Mouse (Mus musculus) kidney, adult 8-10 months (tissue): ENCODE results near the gene Phyhd1.

ENCODE experiments used
- DNase-seq, 2 experiments: peaks; one replicate each; pipeline ENCODE4 v3.0.0; 2022

Gene Phyhd1

GRCm38 (mm10) chr2:30285416-30286181 is 19.6 kb downstream of the Phyhd1 start:
- DNase-seq, result peak in 1 of 2 experiments; percentile 14

DNA sequence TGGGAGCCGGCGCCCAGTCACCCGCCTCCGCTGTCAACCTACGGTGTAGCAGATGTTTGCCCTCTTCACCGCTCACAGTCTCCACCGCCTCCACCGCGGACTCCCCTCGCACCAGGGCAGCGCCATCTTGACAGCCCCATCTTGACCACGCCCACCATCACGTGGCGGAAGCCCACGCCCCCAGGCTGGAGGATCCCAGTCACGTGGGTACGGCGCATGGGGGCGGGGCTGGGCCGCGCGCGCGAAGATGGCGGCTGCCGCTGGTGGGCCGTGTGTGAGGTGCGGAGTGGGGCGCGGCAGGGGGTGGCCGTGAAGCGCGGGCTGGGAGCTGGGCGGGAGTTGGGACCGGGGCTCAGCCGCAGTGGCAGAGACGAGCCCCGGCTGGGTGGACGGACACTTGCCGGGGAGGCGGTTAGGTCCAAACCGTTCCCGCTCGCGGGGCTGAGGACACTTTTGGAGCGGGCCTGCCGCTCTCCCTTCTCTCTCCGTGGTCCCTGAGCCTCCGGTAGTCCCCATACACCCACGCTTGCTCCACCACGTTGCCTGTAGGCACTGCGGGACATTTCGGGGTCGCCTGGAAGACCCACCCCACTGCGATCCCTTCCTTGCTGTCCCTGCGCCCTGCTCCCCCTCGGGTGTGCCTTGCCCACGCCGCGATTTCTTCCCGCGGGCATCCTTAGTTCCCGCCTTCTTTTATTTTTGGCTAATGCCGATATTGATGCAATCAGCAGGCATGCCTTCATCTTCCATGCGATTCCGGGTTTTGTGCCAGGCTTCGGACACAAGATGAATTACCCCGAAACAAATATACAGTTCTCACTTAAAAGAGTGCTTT is 20.4 kb downstream of the Phyhd1 start, which contains the start of the genes Dolk and Nup188:
Gene Dolk, minus strand, starts transcription at position 143 of the 835 bp plus-strand sequence.
Gene Nup188, plus strand, starts transcription at position 206 of the 835 bp plus-strand sequence.
- DNase-seq, result peak; percentile 93 to 96

DNA sequence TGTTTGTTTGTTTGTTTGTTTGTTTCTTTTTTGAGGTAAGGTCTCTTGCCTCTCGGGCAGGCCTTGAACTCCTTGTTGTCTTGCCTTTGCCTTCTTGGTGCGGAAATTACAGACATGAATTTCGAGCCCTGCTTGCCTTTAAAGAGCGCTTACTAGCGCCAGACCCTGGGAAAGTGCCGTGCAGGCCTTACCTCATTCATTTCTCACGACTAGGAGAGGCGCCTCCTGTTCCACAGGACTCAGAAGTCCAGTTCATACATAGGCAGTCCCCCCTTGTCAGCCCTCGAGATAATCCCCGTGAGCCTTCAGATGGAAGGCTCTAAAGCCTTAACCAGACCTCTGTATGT is 21.0 kb downstream of the Phyhd1 start:
- peak in 1 of 2 experiments; percentile 20 for DNase-seq

GRCm38 (mm10) chr2:30299525-30299924 is 33.5 kb downstream of the Phyhd1 start:
- no peak for DNase-seq

- no peak for DNase-seq
Observed at GRCm38 (mm10) chr2:30299966-30300365, 34.0 kb downstream of the Phyhd1 start.

DNA sequence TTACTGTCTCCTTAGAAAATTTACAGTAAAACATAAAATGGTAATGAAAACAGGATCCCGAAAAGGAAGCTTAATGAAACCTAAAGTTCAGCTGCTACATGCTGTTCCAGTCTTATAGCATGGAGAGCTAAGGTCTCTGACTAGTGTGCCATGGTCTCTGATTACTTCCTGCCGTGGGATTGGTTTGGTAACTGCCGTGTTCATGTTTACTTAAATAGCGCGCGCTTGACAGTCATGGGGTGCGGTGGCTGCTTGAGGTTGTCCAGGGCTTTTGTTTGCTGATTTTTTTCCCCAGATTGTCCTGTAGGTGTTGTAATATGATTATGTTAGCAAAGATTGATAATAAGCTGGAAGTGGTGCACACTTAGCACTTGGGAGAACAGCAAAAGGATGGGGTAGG is 40.1 kb downstream of the Phyhd1 start:
- DNase-seq, result no peak

GRCm38 (mm10) chr2:30309351-30309750 is 43.3 kb downstream of the Phyhd1 start:
- no peak for DNase-seq

DNA sequence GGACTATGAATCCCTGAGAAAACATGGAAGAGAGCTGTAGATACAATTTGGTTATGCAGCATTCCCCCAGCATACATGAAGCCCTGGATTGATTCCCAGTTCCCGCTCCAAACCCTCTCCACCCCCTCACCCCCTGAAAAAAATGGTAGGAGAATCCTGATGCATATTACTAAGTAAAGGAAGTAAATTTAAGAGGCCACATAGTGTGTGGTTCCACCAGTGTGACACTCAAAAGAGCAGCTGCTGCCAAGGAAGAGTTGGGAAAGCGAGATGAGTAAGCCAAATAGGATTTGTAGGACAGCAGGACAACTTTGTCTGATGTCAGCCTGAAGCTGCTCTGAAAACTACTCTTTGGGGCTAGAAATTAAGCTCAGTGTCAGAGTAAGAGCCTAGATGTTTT is 45.5 kb downstream of the Phyhd1 start:
- DNase-seq, result no peak

DNA sequence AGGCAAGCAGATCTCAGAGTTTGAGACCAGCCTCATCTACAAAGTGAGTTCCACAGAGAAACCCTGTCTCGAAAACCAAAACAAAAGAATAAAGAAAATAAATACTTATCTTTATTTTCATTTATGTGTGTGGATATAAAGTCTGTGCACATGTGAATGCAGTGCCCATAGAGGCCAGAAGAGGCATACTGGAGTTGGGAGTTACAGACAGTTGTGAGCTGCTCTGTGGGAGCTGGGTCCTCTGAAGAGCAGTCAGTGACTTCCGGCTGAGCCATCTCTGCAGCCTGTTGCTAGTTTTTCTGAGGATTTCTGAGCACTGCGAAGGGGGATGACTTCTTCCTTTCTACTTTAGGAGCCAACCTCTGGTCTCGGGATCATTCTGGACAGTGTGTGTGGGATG is 50.1 kb downstream of the Phyhd1 start:
- no peak for DNase-seq

- DNase-seq, result no peak
Observed at GRCm38 (mm10) chr2:30316955-30317354, 51.0 kb downstream of the Phyhd1 start.

DNA sequence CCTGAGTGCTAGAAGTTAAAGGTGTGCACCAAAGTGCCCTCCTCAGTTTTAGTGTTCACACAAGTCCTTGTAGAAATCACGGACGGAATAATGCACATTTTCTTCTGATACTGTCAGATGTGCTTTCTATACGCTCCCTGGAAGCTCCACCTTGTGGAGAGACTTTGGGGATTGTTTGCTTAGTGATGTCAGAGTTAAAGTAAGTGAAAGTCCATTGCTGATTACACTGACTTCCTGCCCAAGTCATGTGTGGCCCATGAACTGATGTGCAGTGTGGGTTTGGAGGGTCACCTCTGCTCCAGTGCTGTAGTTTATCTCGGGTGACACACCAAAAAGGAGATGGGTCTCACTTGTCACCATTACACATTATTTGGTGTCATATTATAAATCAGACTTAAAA is 53.3 kb downstream of the Phyhd1 start:
- no peak for DNase-seq

- no peak for DNase-seq
Observed at GRCm38 (mm10) chr2:30323111-30323510, 57.1 kb downstream of the Phyhd1 start.

DNA sequence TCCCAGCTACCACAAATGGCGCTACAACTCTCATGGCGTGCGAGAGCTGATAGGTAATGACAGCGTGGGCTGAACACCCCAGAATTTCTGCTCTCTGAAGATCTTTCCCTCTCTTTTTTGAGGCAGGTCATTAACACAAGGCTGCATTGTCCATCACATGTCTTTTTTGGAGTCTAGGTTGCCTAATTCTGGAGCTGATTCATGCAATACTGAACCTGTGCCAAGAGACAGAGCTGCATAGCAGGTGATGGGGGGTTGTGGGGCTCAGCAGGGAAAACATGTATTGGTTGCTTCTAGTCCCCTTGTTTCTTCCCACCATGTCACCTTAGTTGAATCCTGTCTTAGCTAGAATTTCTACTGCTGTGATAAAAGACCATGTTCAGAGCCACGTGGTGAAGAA is 59.3 kb downstream of the Phyhd1 start:
- DNase-seq, result no peak

DNA sequence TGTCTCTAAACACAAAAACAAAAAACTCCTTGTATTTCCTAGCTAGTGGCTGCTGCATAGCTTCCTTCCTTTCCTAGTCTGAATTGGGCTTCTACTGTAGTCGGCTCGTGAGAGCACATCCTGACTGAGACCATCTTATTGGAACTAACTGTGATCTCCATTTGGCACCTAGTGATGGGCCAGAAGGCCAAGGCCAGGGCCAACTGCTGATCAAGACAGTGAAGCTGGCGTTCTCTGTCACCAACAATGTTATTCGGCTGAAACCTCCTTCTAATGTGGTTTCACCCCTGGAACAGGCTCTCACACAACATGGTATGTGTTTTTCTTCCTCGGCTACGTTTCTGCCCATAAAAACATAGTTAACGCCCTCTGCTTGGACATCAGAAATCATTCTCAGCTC is 61.3 kb downstream of the Phyhd1 start:
- DNase-seq, result no peak

DNA sequence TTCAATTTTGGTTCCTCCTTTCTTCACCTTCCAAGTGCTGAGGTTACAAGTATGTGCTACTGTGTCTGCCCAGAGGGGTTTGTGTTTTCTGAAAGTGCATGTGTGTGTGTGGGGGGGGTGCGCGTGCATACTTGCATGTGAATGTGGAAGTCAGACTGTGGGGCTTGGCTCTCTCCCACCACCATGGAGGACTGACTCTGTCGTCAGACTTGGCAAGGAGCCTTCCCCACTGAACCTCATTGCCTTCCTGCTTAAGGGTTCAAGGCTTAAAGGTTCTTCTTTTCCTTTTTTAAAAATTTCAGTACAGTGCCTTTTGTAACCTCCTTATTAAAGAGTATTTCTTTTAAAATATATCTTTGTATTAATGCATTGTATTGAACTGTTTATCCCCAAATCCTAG is 62.8 kb downstream of the Phyhd1 start:
- DNase-seq, result no peak
